Mouse (Mus musculus) CH12.LX (cell line): ENCODE measurements around the gene Apoa2.

Source experiments
- CHD2 ChIP-seq: IDR thresholded peaks from 2 replicates; pipeline ENCODE4 v1.6.1; 2011; ENCODE audit warnings: low read length, improper control_type of control experiment
- CTCF ChIP-seq, 2 experiments: IDR thresholded peaks in 1 of 2; conservative IDR thresholded peaks in 1 of 2; 2 replicates each; pipeline ENCODE4 v1.5.1; 2011 to 2012; ENCODE audit warnings: low read depth in 2 of 2, low read length in 2 of 2, improper control_type of control experiment in 1 of 2, inconsistent platforms in 1 of 2, mild to moderate bottlenecking in 1 of 2, moderate library complexity in 1 of 2
- HCFC1 ChIP-seq: IDR thresholded peaks from 2 replicates; pipeline ENCODE4 v1.6.1; 2012; ENCODE audit warnings: low read depth, mild to moderate bottlenecking, inconsistent platforms, low read length, improper control_type of control experiment
- MYC ChIP-seq: IDR thresholded peaks from 2 replicates; pipeline ENCODE4 v1.6.1; 2011; ENCODE audit warnings: low read depth, mild to moderate bottlenecking, improper control_type of control experiment, low read length
- NELFE ChIP-seq: IDR thresholded peaks from 2 replicates; pipeline ENCODE4 v1.6.1; 2011; ENCODE audit warnings: low read depth, low read length, improper control_type of control experiment
- PAX5 ChIP-seq: IDR thresholded peaks from 2 replicates; pipeline ENCODE4 v1.6.1; 2012; ENCODE audit warnings: low read length, inconsistent platforms, mixed read lengths
- POLR2A ChIP-seq: IDR thresholded peaks from 2 replicates; pipeline ENCODE4 v1.6.1; 2011; ENCODE audit warnings: low read depth, mild to moderate bottlenecking, improper control_type of control experiment, low read length
- POLR2AphosphoS2 ChIP-seq: IDR thresholded peaks from 2 replicates; pipeline ENCODE4 v1.6.1; 2011; ENCODE audit warnings: low read depth, low read length, improper control_type of control experiment
- RCOR1 ChIP-seq: conservative IDR thresholded peaks from 2 replicates; pipeline ENCODE4 v1.6.1; 2012; ENCODE audit warnings: low read depth, mild to moderate bottlenecking, inconsistent platforms, low read length, improper control_type of control experiment
- SMC3 ChIP-seq: IDR thresholded peaks from 2 replicates; pipeline ENCODE4 v1.6.1; 2011; ENCODE audit warnings: low read depth, low read length, improper control_type of control experiment
- UBTF ChIP-seq: IDR thresholded peaks from 2 replicates; pipeline ENCODE4 v1.6.1; 2012; ENCODE audit warnings: low read depth, mild to moderate bottlenecking, inconsistent platforms, low read length, improper control_type of control experiment, moderate library complexity

DNA sequence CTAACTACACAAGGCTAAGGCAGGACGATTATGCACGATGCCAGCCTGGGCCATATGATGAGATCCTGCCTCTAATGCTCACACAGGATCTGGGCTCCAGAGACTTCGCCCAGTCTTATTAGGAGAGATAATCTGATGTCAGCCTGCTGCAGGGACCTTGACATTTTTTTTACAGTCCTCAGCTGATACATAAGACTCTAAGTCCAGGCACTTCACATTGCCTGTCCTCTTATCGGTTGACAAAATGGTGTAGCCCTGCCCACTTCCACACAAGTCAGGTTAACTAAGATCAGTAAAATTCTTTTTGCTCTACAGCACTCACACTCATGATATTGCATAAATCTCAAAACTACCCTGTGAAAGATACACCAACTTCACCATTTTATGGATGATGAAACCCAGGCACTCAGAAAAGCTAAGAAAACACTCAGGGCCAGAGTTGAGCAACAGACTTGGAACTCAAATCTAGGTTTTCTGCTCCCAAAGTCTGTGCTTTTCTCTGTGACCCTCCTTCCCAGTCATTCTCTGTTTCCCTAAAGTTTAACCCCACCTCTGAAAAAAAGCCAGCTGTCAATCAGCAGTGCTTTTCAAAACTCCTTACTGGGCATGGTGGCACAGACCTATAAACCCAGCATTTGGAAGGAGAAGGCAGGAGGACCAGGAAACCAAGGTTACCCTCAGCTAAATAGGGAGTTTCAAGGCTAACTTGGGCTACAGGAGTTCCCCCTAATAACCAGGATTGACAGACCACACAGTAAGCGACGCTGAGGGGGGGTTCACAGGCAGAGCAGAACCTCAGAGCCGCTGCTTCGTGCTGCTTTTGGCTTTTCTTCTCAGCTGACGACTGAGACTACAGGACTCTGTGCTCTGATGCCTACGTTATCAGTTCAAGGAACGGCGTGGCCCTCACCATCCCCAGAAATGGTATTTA lies 8.2 kb downstream of the Apoa2 start:
- TF ChIP-seq CHD2 (no peak), POLR2A (no peak), POLR2AphosphoS2 (no peak), MYC (no peak), HCFC1 (no peak), PAX5 (no peak), NELFE (no peak), CTCF (conservative IDR thresholded peaks at IDR 0.05 in 1 of 2, IDR thresholded peaks at IDR 0.05 in 1 of 2; ENCODE audit: low read depth in 2 of 2, low read length in 2 of 2) (no peak), SMC3 (no peak), UBTF (no peak), RCOR1 (no peak)
